Mouse (Mus musculus): Measurements from ENCODE around the gene Map2k7.

Gene Map2k7

DNA sequence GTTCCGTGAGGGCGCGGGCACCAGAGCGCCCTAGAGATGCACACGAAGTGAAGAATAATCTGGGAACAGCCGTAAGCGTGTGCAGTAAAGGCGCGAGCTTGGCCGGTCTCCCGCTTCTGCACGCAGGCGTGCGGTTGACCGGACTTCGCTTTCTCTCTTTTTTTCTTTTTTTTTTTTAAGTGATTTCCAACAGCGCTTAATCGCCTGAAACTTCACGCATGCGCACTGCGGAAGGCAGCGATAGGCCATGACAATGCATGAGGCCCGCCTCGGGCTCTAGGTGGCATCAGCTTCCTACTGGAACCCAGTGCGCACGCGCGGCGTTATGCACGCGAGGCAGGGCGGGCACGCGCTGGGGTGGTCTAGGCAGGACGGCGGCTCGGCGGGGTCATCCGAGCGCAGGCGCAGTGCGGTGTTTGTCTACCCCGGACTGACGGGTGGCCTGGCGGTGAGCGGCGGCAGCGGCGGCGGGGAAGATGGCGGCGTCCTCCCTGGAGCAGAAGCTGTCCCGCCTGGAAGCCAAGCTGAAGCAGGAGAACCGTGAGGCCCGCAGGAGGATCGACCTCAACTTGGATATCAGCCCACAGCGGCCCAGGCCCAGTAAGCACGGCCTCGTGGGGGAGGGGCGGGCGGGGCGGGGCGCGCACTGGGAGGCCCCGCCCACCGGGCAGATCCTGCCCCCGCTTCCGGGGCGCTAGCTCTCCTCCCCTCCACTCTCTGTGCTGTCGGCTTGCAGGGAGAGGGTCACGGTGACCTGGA, at the start of gene Map2k7, which contains the start of gene Gm49320:
TSS of gene Map2k7 (plus strand) at position 307 of the 759 bp plus-strand sequence.
TSS of gene Gm49320 (plus strand) at position 432 of the 759 bp plus-strand sequence.
- DNase-seq, result peak; percentile 99

GRCm38 (mm10) chr8:4189031-4189722, 49.4 kb upstream of the Map2k7 start:
- no peak for DNase-seq

DNA sequence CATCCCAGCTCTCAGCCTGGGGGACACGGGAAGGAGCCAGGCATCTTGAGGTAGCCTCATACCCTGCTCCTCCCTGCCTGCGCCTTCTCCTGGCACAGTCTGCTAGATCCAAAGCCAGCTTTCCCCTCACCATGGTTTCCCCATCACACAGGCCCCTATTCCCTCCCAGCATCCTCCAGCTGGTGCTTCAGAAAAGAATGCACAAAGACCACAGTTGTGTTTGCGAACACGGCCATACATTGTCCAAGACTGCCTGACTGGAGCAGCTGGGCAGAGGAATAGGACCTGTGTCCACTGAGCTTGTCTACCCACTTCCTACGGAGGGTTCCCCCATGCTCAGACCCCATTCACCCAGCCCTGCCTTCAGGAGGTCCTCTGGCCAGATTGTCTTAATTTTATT, 46.2 kb upstream of the Map2k7 start:
- DNase-seq, result no peak

DNA sequence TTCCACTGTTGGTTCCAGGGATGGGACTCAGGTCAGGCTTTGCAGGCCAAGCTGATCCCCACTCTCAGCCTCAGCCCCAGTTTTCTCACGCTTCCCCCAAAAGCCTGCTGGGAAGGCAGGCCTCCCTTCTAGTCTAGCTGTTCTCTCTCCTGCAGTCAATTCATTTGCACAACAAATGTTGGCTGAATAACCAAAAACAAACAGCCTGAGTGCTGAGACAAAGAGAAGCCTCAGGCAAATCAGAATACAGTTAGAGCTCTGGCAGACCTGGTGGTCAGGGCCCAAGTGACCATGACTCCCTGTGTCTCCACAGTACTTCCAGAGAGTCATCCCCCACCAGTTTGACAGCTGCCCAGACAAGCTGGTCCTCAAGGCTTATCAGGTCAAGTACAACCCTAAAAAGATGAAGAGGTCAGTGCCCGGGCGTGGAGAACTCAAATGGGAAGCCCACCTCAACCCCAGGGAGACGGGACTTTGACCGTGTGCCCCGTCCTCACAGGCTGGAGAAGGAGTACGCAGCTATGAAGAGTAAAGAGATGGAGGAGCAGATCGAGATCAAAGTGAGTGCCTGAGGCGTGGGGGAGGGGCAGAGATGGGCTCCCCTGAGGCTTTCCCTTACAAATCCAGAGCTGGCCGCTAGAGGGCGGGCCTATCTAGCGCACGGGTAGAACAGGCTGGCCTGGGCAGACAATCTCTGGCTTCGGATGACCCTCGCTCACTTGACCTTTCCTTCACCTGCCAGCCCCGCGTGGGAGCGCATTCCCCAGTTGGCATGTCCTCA, 45.5 kb upstream of the Map2k7 start:
- DNase-seq, result peak; percentile 63 to 73

- DNase-seq, result no peak
Observed at GRCm38 (mm10) chr8:4193588-4193894, 45.0 kb upstream of the Map2k7 start.

DNA sequence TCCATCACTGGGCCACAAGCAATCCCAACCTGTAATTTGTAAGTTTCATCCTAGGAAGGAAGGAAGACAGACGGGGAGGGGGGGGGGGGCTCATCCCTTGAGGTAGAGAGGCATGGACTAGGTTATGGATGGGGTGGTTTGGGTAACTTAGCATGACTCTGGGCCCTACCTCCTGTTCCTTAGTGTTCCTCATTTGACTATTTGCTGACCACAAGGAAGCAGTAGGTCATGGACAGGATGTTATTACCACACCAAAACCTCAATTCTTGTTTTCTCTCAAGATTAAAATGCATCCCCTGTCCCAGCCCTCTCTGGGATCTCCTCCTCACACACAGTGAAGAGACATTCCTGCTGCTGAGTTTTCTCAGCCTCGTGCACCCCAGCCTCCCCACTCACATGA, 37.2 kb upstream of the Map2k7 start:
- DNase-seq, result no peak

- no peak for DNase-seq
Observed at GRCm38 (mm10) chr8:4205246-4206123, 33.1 kb upstream of the Map2k7 start.

GRCm38 (mm10) chr8:4206182-4207015, 32.1 kb upstream of the Map2k7 start:
- DNase-seq, result no peak

DNA sequence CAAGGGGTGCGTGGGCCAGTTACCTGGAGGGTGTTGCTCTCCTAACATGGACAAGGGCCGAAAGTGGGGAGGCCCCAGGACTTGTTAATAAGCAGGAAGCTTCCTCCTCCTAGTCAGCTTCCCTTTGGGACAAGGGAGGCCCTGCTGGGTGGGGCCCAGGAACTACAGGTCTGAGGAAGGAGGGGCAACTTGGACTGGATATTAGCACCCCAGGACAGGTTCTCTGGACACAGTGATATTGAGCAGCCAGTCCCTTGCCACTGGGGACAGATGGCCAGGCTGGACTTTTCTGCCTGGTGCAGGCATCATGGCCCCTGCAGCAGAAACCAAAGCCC, 31.6 kb upstream of the Map2k7 start:
- DNase-seq, result no peak

GRCm38 (mm10) chr8:4211097-4211496, 27.4 kb upstream of the Map2k7 start:
- DNase-seq, result no peak

DNA sequence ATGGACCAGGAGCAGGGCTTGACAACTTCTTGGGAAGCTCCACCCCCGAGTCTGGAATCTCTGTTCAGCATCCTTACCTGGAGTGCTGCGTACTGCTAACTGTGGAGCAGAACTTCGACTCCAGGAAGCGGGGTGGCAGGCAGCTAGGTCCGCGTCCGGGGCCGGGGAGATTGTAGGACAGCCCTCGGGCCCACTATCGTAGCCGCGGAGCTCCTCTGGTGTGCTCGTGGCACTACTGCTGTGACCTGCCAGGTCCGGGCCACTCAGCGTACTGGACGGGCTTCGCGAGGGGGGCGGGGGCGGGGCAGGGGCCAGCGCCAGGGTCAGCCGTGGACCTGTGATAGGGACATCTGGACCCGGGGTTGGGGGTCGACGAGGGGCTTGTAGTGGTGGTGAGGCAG, 25.7 kb upstream of the Map2k7 start:
- no peak for DNase-seq

GRCm38 (mm10) chr8:4213210-4214005, 25.1 kb upstream of the Map2k7 start:
- DNase-seq, result peak; percentile 48 to 60

DNA sequence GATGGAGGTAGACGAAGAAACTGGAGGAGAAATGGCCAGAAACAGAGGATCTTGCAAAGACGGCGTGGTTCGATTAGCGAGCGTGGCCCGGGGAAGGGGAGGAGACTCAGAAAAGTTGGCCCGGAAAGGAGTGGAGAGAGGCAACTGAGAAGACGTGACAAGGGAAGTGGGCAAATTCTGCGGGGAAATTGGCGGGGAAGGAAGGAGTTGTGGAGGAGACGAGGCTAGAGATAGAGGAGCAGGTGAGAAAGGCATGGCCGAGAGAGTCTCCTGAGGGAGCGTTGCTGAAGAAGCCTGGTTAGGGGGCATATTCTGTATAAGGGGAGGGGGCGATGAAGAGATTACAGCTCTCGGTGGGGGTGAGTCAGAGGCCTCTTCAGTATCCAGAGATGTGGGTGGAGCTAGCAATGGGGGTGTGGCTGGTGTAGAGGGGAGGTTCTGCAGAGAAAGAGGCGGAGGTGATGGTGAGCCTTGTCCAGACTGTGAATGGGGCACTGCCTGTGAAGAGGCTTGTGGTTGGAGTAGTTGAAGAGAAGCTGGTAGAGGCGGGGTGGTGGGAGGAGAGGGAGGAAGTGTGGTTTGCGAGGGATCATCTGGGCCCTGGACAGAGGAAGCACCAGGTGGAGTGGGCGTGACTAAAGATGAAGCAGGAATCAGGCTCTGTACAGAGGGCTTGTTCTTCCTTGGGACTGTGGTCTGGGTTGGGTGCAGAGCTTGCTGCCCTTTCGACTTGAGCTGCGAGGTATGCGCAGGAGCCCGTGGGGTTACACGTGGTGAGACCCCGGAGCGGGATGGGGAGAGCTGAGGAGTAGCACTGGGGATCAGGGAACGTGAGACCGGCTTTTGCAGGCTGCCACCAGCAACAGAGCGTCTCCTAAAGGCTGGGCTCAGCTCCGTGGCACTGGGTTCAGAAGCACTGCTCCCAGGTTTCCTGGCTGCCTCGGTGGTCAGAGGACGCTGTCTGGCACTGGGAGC, 24.2 kb upstream of the Map2k7 start:
- DNase-seq, result peak; percentile 33 to 51

GRCm38 (mm10) chr8:4216296-4216695, 22.2 kb upstream of the Map2k7 start:
- no peak for DNase-seq

DNA sequence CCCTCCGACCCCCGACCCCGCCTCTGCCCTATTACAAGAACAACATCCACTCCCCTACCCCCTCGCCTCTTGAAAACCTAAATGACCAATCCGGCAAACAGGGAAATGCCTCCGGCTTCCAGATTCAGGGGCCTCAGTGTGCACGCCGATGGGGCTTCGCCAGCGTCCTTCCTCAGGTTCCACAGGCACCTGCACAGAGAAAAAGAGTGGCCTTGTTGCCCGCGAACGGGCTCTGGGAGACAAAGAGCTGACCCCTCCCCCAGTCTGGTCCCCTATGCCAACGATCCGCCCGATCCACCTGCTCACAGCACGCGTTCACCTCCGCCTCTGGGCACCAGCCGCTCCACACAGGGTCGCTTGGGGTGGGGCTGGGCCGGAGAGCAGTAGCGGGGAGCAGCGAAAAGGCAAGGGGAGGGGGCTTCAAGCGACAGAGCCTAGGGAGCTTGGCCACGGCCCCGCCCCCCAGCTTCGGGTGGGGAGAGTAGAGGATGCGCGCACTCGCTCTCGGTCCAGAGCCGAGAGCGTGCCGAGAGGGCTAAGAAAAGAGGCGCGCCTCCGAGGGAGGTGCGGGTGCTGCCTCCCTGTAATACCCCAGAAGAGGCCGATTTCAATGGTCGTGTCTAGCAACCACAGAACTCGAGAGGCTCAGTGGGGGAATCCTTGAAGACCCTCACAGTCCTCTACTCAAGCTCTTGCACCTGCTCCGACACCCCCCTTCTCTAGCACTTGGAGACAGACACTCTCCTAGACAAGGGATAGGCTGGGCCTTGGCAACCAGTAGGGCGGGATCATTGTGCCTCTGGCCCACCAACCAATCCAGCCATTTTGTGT, 21.5 kb upstream of the Map2k7 start, which contains the start of gene Prr36:
TSS of gene Prr36 (minus strand) at position 669 of the 831 bp plus-strand sequence.
- no peak for DNase-seq

GRCm38 (mm10) chr8:4219617-4220016, 18.9 kb upstream of the Map2k7 start:
- DNase-seq, result no peak

GRCm38 (mm10) chr8:4222059-4222458, 16.5 kb upstream of the Map2k7 start:
- no peak for DNase-seq

GRCm38 (mm10) chr8:4226323-4226722, 12.2 kb upstream of the Map2k7 start:
- DNase-seq, result no peak

All from thymus, adult 18-20 months (tissue).